Mouse (Mus musculus): Measurements from ENCODE around the gene Gtf2f1.
A peak's percentile ranks its signal among the peaks of the same experiment; 100 is the strongest.
"Not testable (repeated sequence)": the region's sequence is repeated elsewhere in the genome, so short reads cannot be mapped to it uniquely, and the experiment has no call there.

The Gtf2f1 gene

DNA sequence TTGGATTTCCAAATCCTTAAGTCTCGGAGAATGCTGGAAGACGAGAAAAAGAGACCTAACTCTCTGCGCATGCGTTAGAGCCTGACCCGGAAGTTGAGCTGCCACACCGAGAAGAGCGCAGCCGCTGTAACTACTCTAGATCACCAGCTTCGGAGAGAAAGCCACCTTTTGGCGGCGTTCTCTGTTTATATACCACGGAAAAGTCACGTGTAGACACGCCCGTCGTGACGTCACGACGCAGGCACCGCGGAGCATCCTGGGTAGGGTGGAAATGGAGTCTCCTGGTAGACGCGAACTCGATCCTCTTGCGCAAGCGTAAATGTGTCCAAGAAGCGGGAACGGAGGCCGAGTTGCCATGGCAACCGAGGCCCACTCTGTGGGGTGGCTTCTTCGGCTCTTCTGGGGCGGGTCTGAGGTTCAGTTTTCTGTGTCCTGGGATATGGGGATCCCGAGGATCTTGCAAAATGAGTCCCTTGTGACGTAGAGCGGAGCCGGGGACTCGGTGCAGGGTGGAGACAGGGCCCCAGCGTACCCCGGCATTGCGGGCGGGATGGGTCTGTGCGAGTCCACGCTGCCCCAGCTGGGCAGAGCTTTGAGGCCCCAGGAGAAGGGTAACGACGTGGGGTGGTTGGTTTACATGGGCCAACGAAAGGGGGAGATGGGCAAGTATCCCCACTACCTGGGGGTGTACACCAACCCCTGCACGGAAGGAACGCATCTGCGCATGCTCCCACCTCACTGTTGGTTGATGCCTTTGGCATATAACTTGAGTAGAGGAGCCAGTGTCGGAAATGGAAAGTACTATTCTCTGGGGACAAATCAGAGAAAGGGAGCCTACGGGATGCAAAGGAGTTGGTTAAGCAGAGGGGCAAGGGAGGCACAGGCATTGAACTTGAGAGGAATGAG lies at the start of gene Gtf2f1, which contains the start of gene Gm17949:
Gene Gtf2f1 (minus strand): TSS at position 53 of the 906 bp plus-strand sequence.
Gene Gm17949 (plus strand): TSS at position 234 of the 906 bp plus-strand sequence.
- DNase-seq = peak; percentile 92

DNA sequence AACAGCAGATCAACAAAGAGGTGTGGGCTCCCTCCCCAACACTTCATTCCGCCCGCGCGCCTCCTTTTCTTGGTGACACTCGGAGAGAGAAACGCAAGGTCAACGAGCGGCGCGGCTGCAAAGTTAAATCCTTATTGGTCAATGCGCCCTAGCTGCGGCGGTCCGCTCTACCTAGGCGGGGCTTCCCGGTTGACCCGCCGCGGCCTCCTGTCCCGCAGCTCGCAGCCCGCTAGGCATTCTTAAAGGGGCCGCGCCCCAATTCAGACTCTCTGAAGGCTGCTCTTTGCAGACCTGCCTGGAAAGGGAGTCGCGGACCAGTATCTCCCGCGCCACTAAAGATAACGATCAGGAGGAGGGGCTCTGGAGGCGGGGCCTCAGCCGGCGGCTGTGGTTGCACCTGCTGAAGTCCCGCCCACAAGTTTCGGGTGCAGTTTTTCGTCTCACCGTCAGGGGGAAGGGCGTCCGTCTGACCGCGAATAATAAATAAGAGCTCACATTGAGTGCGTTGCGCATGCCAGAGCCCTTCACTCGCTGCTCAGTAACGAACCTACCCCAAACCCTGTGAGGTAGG lies 49.2 kb upstream of the Gtf2f1 start:
- peak; percentile 97 to 99 for DNase-seq

DNA sequence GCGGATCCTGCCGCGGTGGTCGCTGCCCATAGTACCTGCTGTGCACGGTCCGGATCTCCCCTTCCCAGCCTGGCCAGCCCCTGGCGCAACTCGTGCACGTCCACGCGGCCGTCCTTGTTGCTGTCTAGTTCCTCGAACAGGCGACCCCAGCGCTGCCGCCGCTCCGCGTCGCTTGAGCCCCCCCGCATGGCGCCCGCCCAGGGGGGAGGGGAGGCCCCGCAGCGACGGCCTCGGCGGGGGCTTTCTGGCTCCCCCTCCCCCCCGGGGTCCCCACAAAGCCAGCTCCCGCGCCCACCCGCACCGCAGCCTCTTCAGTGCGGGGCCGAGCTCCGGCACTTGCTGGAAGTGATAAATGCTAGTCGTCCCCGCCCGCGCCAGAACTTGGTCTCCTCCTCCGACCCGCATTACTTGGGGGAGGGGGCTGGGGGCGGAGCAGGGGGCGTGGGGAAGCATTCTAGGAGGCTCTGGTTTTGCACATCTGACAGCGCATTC lies 48.4 kb upstream of the Gtf2f1 start, which contains the start of gene Slc25a23:
Gene Slc25a23 (minus strand): TSS at position 378 of the 492 bp plus-strand sequence.
- peak; percentile 72 to 75 for DNase-seq

DNA sequence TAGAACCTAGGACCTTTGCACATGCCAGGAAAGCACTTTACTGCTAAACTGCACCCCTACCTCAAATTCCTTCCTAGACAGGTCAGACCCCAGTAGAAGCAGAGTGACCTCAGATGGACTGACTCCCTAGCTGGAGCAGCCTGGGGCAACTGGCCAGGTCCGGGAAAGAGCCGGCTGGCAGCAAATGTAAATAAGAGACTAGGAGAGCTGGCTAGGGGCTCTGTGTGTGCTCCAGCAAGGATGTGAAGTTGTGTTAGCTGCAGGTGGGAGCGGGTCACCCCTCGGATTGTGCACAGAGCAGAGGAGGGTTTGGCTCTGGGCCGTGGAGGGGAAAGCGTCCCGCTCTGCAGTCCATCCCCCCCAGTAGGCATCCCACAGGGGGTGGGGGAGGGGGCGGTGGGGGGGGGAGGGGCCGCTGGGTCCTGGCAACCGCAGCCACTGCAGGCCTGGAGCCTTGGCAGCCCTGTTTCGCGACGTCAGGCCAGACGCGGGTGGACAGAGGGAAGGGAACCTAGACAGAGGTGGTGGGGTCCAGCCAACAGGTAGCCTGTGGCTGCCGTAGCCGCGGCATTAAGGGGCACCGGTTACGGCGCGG lies 47.9 kb upstream of the Gtf2f1 start, which contains the start of gene Crb3:
Gene Crb3 (plus strand): TSS at position 215 of the 595 bp plus-strand sequence.
- DNase-seq = peak; percentile 62 to 67

DNA sequence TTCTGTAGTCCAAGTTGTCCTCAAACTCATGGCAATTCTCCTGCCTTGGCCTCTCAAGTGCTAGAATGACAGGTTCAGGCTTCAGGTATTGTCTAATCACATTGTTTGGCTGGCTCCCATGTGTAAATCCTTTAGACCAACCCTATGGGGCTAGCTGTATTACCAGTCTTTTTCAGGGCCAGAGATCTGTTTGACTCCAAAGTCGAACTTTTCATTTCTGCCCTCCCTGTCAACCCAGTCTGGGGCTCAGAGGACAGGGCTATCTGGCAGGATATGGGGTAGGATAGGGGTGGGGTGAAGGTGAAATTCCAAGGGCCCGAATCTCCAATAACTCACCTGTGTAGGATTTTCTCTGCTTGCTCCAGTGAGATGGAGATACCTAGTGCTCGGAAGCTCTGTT lies 45.2 kb upstream of the Gtf2f1 start:
- no peak for DNase-seq

DNA sequence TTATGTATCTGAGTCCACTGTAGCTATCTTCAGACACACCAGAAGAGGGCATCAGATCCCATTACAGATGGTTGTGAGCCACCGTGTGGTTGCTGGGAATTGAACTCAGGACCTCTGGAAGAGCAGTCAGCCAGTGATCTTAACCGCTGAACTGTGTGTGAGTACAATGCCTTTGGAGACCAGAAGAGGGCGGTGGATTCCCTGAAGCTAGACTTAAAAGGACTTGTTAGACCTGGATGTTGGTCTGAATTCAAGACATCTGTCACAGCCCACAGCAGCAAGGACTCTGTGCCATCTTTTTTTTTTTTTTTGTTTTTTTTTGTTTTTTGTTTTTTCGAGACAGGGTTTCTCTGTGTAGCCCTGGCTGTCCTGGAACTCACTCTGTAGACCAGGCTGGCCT lies 40.6 kb upstream of the Gtf2f1 start:
- not testable (repeated sequence) for DNase-seq

DNA sequence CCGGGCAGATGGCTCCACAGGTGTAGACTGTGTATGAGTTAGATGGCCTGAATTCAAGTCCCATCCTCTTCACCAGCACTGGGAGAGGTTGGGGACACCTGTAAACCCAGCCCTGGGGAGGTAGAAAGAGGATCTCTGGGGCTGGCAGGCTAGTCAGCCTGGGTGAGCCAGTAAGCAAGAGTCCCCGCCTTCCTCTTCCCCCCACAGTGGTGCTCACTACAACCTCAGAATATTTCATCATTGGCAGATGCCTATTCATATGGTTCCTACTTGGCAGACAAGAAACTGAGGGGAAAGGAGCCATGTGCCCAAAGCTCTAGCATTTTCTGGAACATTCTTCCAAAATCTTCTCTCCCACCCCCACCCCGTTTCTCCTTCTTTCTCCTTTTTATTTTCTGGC lies 37.7 kb upstream of the Gtf2f1 start:
- no peak for DNase-seq

DNA sequence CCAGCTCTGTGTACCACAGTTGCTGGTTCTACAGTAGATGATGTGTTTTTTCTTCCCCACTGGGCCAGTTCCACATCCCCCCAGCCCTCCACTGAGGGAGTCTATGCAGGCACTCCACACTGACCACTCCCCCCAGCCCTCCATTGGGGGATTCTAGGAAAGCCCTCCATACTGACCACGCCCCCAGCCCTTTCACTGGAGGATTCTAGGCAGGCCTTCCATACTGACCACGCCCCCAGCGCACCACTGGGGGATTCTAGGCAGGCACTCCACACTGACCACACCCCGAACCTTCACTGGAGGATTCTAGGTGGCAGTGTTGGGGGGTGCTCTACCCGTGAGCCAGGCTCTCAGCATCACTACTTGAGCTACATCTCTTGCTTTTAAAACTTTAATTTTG lies 36.3 kb upstream of the Gtf2f1 start:
- no peak for DNase-seq

DNA sequence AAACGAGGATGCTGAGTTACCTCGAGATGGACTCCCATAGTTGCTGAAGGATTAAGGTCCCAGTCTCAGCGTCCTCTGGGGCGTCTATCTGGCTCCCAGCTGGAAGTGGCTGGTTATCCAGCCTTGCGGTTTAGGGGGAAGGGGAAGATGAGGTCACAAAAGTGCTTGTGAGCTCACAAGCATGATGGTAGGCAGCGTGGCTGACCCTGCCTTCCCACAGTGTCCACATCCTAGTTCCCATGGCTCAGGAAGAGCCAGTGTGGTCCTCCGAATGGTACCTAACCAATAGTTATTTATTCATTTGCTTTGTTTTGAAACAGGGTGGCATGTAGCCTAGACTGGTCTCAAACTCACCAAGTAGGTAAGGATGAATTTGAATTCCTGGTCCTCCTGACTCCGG lies 30.5 kb upstream of the Gtf2f1 start, which contains the start of gene Slc25a41:
Gene Slc25a41 (minus strand): TSS at position 101 of the 400 bp plus-strand sequence.
- DNase-seq = no peak

DNA sequence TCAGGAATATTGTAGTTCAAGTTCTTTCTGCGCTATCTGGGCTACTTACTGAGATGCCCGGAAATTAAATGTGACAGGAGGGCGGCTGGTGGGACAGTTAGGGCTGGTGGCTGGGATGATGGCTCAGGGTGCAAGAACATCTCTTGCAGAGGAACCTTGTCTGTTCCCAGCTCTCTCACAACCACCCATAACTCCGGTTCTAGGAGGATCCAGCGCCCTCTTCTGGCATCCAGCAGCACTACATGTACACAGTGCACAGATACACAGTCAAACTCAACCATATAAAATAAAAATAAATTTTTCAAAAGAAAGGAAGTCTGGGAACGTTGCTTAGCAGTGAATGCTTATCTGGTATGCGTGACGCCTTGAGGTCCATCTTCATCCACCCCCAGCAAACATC lies 27.9 kb upstream of the Gtf2f1 start:
- no peak for DNase-seq

DNA sequence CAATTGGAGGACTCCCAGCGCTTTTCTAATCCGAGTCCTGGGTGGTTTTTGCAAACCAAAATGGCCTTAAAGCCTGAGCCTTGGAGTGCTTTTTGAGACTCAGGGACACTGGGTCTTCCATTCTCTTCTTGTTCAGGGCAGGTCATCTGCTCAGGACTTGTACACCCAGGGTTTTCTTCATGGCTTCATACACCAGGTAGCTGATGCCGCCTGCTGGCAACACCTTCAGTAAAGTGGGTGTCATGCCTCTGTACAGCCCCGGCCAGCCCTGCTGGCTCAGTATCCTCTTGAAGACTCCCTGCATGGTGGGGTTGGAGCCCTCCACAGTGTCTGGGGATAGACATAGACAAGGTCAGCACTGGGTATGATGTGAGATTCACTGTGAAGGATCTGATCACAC lies 21.8 kb upstream of the Gtf2f1 start:
- peak in 1 of 2 experiments; percentile 36 for DNase-seq

DNA sequence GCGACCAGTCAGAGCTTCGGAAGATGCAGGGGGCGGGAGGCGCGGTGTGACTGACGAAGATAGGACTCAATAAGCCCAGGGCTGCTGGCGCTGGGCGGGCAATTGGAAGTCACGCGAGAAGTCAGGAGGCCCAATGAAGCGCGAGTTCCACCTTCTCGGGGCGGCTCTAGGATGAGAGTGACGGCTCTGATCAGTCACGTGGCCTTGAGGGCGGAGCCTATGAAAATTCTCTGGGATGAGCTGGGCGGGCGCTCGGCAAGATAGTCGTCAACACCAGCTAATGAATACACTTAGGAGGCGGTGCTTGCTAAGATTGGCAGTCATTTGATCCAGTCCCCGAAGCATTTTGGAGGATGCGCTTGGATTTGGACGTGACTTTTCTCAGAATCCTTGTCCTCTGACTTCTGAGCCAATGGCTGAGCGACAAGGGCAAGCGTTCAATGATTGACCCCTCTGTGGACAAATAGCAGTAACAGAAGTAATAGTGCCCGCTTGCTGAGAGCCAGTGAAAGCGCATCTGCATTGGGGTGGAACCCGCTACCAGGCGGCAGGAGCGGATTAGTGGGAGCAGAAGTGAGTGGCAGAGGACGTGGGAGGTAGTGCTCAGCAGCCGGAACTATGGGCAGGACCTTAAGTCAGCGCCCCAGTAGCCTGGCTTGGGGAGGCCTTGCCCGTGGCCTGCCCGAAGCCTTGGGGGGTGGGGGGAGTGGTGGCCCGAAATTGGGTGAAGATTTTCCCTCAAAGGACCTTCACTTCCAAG lies 20.8 kb upstream of the Gtf2f1 start:
- DNase-seq = peak; percentile 98 to 100

DNA sequence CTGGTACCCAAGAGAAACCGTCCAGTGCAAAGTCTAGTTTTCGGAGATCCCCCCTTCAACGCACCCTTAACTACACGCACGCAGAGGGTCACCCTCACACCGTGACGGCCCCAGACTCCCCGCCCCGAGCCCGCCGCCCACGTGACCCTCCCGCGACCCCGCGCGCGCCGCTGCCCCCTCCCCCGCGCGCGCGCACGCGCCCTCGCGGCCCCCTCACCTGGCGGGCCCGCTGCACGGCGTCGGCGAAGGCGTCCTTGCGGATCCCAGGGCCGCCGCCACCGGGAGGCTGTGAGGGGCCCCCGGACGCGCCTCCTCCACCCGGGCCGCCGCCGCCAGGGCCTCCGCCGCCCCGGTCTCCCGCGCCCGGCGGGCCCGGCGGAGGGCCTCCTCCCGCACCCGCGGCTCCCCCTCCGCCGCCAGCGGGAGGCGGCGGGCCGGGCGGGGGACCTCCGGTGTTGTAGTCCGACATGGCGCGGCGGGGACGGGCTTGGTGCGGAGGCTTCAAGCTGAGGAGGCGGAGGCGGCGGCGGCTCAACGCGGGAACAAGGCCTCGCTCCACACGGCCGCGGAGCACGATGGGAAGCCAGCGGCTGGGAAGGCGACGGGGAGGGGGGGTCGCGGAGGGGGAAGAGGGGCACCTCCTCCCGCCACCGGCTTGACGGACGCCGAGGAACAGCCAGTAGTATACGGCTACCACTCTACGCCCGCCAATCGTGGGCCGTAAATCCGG lies 20.0 kb upstream of the Gtf2f1 start, which contains the start of gene Khsrp:
Gene Khsrp (minus strand): TSS at position 592 of the 730 bp plus-strand sequence.
- no peak for DNase-seq

DNA sequence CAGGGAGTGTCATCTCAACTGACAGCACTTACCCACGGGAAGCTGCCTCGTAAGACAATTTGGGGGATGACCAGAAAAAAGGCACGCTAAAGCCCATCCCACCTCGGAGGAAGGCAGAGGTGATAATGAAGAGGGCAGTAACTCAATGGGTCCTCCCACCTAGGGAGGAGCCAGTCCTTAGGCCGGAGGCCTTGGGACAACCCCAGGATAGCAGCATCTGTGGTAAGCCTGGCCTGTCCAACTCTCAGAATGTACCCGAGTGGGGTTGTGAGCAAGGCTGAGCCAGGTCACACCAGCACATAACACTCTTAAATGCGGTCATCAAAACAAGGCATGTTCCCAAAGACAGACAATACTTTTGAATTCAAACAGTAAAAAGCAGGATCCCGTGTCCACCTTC lies 18.6 kb upstream of the Gtf2f1 start:
- no peak for DNase-seq

DNA sequence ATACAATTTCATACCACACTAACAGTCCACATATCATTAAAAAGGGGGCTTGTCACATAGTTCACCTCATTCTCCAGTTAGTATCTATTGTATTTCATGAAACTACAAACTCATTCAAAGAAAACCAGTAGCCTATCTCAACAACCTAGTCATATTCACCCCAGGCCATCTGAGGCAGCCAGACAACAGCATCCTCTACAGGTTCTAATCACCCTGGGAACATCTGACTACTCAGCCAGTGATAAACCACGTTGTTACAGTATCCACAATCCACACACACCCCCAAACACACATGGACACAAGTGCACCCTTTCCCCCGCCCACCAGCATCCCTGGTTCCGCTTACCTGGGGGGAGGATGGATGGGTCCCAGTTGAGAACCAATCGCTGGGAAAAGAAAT lies 16.4 kb upstream of the Gtf2f1 start:
- no peak for DNase-seq

DNA sequence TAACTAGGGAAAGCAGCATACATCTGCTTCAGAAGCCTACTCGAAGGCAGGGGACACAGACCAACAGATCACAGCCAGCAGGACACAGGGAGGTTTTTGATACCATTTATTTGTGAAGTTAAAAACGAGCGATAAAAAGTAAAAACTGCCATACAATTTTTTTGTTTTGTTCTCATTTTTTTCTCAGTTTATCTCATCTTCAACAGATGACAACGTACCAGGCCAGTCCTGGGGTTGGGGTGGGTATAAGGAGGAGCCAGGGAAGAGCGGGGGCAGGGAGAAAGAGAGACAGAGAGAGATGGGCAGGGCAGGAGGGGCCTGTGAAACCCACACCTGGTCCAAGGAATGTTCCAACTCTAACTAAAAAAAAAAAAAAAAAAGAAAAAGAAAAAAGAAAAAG lies 9.9 kb upstream of the Gtf2f1 start:
- no peak for DNase-seq

DNA sequence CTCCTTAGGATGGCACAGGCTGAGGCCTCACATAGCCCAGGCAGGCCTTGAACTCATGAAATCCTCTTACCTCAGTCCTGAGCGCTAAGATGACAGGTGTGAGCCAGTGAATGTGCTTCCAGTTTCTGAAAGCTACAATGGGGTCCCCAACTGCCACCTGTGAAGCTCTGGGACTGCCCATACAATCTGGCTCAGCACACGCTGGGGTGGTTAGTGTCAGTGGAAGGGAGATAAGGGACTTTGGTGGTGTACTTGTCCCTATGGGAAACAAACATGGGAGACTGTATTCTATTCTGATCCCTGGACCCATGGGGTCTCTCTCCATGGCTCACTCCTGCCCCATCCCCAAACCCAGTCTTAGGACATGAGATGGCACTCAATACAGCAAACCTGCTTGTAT lies 8.6 kb upstream of the Gtf2f1 start:
- no peak for DNase-seq

DNA sequence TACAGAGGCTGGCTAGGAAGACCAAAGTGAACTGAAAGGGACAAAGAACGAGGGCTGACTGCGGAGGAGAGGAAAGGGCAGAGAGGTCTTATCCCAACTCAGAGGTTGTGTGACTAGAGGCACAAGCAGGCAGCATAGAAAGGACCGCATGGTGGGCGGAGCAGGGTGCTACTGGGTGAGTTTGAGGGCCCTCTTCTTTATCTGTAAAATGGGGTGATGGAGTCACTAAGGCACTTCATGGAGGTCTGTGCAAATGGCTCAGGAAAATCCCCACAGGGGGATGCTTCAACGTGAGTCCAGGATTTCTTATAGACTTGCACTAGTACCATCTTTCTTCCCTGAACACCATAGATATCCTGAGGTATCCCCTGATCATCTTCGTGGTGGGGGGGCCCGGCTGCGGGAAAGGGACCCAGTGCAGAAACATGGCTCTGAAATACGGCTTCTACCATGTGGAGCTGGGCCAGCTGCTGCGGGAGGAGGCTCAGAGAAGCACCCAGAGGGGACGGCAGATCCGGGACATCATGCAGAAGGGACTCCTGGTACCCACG lies 1.2 kb upstream of the Gtf2f1 start:
- DNase-seq = peak in 1 of 2 experiments; percentile 26

DNA sequence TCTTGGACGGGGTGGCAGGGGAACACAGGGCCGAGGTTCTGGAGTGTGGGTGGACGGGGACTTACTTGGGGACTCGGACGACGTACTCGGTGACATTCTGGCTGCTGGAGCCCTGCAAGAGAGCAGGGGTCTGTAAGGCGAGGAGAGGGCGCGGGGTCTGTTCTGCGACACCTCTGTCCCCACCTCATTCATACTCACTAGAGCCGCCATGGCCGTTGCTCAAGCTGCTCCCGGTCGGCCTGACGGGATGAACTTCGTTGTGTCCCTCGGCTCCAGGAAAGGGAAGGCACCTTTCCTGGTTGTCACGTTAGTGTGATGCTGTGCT lies 215 bp downstream of the Gtf2f1 start:
- DNase-seq = no peak

DNA sequence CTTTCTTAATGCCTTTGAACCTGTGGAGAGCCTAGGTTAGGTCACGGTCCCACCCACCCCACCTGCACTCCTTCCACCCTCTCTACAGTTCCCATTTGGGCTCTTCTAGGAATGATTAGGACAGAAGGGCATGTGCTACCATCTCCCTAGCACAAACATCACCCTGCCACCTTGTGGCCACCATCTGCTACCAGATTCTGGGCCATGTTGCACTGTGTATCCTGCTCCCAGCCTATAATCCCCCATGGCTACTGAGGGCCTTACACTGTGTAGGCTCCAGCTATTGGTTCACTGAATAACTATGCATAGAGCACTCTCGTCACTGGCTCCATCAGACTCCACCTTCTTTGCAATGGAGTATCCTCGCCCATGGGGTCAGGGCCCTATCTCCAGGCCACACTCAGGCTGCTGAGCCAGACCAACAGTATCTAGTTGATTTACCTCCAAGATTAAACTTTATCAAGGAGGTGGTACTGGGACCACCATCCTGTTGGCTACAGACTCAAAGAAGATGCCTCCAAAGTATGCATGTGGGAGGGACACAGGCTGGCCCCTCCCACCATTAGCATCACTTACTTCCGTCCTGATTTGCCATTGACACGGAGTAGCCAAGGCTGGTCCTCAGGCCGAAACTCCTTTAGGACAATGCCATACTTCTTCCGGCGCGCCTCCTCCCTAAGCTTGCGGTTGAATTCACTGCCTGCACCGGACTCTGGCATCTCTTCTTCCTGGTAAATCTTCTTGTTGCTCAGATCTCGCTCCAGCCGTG lies 3.8 kb downstream of the Gtf2f1 start:
- no peak for DNase-seq

DNA sequence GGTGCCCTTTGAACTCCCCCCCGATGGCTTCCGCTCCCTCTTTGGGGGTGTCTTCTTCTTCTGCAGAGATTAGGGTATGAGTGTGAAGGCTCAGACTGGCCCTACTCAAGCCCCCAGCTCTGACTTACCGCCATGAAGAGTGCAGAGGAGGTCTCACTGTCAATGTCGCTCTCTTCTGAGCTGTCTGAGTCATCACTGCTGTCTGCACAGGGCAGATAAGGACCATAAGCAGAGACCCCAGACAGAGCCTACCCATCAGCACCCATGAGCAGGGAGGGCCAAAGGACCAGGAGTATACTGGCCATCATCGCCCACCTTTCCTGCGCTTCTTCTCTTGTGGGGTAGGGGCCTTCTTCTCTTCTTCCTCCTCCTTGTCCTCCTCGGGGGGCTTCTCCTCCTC lies 7.1 kb downstream of the Gtf2f1 start:
- DNase-seq = no peak
